Mouse (Mus musculus): ENCODE results near the gene Acsl6.
"Not testable (repeated sequence)": the region's sequence is repeated elsewhere in the genome, so short reads cannot be mapped to it uniquely, and the experiment has no call there.

Gene Acsl6

GRCm38 (mm10) chr11:54303728-54304470, at the start of gene Acsl6:
TSS of gene Acsl6 (plus strand) at chr11:54303798.
- DNase-seq = no peak

GRCm38 (mm10) chr11:54254114-54254513, 49.5 kb upstream of the Acsl6 start:
- no peak for DNase-seq

- peak; percentile 78 to 81 for DNase-seq
Observed at GRCm38 (mm10) chr11:54256624-54257376, 46.8 kb upstream of the Acsl6 start.

- no peak for DNase-seq
Observed at GRCm38 (mm10) chr11:54263405-54264031, 40.1 kb upstream of the Acsl6 start.

GRCm38 (mm10) chr11:54264542-54264941, 39.1 kb upstream of the Acsl6 start:
- DNase-seq = peak in 1 of 2 experiments; percentile 79

- no peak for DNase-seq
Observed at GRCm38 (mm10) chr11:54267177-54267576, 36.4 kb upstream of the Acsl6 start, which contains the start of gene Il3. TSS of gene Il3 (minus strand) at chr11:54267277.

GRCm38 (mm10) chr11:54269191-54269896, 34.3 kb upstream of the Acsl6 start:
- no peak for DNase-seq

- no peak for DNase-seq
Observed at GRCm38 (mm10) chr11:54271437-54271949, 32.1 kb upstream of the Acsl6 start.

- no peak for DNase-seq
Observed at GRCm38 (mm10) chr11:54287821-54288453, 15.7 kb upstream of the Acsl6 start.

GRCm38 (mm10) chr11:54292163-54292562, 11.4 kb upstream of the Acsl6 start:
- no peak for DNase-seq

- DNase-seq = no peak
Observed at GRCm38 (mm10) chr11:54293980-54294807, 9.4 kb upstream of the Acsl6 start.

- no peak for DNase-seq
Observed at GRCm38 (mm10) chr11:54295971-54296370, 7.6 kb upstream of the Acsl6 start.

- no peak for DNase-seq
Observed at GRCm38 (mm10) chr11:54296734-54297133, 6.9 kb upstream of the Acsl6 start.

GRCm38 (mm10) chr11:54297471-54297870, 6.1 kb upstream of the Acsl6 start:
- DNase-seq = not testable (repeated sequence)

- no peak for DNase-seq
Observed at GRCm38 (mm10) chr11:54298777-54299176, 4.8 kb upstream of the Acsl6 start.

- DNase-seq = no peak
Observed at GRCm38 (mm10) chr11:54301994-54302393, 1.6 kb upstream of the Acsl6 start.

GRCm38 (mm10) chr11:54302606-54303005, 992 bp upstream of the Acsl6 start:
- DNase-seq = no peak

GRCm38 (mm10) chr11:54303076-54303727, 396 bp upstream of the Acsl6 start:
- DNase-seq = peak in 1 of 2 experiments; percentile 33

- DNase-seq = no peak
Observed at GRCm38 (mm10) chr11:54304471-54304873, 874 bp downstream of the Acsl6 start.

GRCm38 (mm10) chr11:54305331-54305730, 1.7 kb downstream of the Acsl6 start:
- DNase-seq = no peak

Data from kidney, postnatal 25 days (tissue).